Mouse (Mus musculus) myocyte (in vitro differentiated cells): ENCODE measurements around the gene Zfp106. TPM values are rescaled to one million over a fixed set of nuclear protein-coding genes. Genes with fewer than 3 reads are reported as not detected.

ENCODE experiments used
- H3K27me3 ChIP-seq: one replicate; pipeline ENCODE4 v1.6.1; 2011; ENCODE audit not compliant: control insufficient read depth, insufficient read depth, insufficient read length
- H3K36me3 ChIP-seq: one replicate; pipeline ENCODE4 v1.6.1; 2011; ENCODE audit not compliant: control insufficient read depth, insufficient read depth
- H3K4me2 ChIP-seq: one replicate; pipeline ENCODE4 v1.6.1; 2011; ENCODE audit warnings: low read depth, control low read depth
- H3K4me3 ChIP-seq: one replicate; pipeline ENCODE4 v1.5.1; 2011; ENCODE audit warnings: mild to moderate bottlenecking, control low read depth, moderate library complexity
- H3K79me2 ChIP-seq: one replicate; pipeline ENCODE4 v1.6.1; 2011; ENCODE audit not compliant: control insufficient read depth, insufficient read depth
- H3ac ChIP-seq: one replicate; pipeline ENCODE4 v1.6.1; 2011; ENCODE audit not compliant: control insufficient read depth, insufficient read length
- CEBPB ChIP-seq: IDR thresholded peaks from 2 replicates; pipeline ENCODE4 v1.6.1; 2011; ENCODE audit warnings: mild to moderate bottlenecking, moderate library complexity; ENCODE audit not compliant: poor library complexity, insufficient read depth, severe bottlenecking
- E2F4 ChIP-seq: IDR thresholded peaks from one replicate; pipeline ENCODE4 v1.6.1; 2011; ENCODE audit warnings: mild to moderate bottlenecking, control low read depth, moderate library complexity; ENCODE audit not compliant: insufficient read depth
- MAX ChIP-seq: IDR thresholded peaks from one replicate; pipeline ENCODE4 v1.6.1; 2011; ENCODE audit warnings: low read depth, mild to moderate bottlenecking, control low read depth
- MYOD1 ChIP-seq, 3 experiments: IDR thresholded peaks; one replicate each; pipeline ENCODE4 v1.6.1; 2011; ENCODE audit warnings: control low read depth in 2 of 3, low read depth in 2 of 3, mild to moderate bottlenecking in 2 of 3, moderate library complexity in 1 of 3; ENCODE audit not compliant: insufficient read length in 2 of 3, control insufficient read depth in 1 of 3
- MYOG ChIP-seq, 3 experiments: IDR thresholded peaks; one replicate each; pipeline ENCODE4 v1.6.1; 2011; ENCODE audit warnings: control low read depth in 2 of 3, low read depth in 2 of 3, mild to moderate bottlenecking in 2 of 3; ENCODE audit not compliant: insufficient read length in 2 of 3, control insufficient read depth in 1 of 3, insufficient read depth in 1 of 3
- POLR2A ChIP-seq: IDR thresholded peaks from one replicate; pipeline ENCODE4 v1.6.1; 2011; ENCODE audit warnings: low read depth, mild to moderate bottlenecking, control low read depth, moderate library complexity; ENCODE audit not compliant: insufficient read length
- POLR2AphosphoS2 ChIP-seq: IDR thresholded peaks from one replicate; pipeline ENCODE4 v1.6.1; 2011; ENCODE audit warnings: low read depth, control low read depth; ENCODE audit not compliant: insufficient read length
- REST ChIP-seq: IDR thresholded peaks from one replicate; pipeline ENCODE4 v1.6.1; 2011; ENCODE audit warnings: mild to moderate bottlenecking, control low read depth, moderate library complexity; ENCODE audit not compliant: insufficient read depth, insufficient read length
- SRF ChIP-seq: IDR thresholded peaks from one replicate; pipeline ENCODE4 v1.6.1; 2011; ENCODE audit warnings: low read depth; ENCODE audit not compliant: control insufficient read depth, insufficient read length
- TCF12 ChIP-seq: IDR thresholded peaks from one replicate; pipeline ENCODE4 v1.6.1; 2011; ENCODE audit warnings: mild to moderate bottlenecking, control low read depth; ENCODE audit not compliant: poor library complexity, insufficient read depth, severe bottlenecking
- TCF3 ChIP-seq: IDR thresholded peaks from one replicate; pipeline ENCODE4 v1.6.1; 2011; ENCODE audit warnings: low read depth, control low read depth; ENCODE audit not compliant: insufficient read length
- USF1 ChIP-seq: IDR thresholded peaks from one replicate; pipeline ENCODE4 v1.6.1; 2011; ENCODE audit warnings: low read depth, mild to moderate bottlenecking, control low read depth, moderate library complexity
- polyA plus RNA-seq: library from polyadenylated mRNA; unstranded; fragments of >200 nt; fragmentation: generic; extraction: Trizol; gene quantifications from one replicate; pipeline ENCODE4 v1.2.1, GENCODE M21; 2012; ENCODE audit warnings: missing spikeins

Zfp106 gene
- polyA plus RNA-seq, 1 experiment: 94.6 TPM

DNA sequence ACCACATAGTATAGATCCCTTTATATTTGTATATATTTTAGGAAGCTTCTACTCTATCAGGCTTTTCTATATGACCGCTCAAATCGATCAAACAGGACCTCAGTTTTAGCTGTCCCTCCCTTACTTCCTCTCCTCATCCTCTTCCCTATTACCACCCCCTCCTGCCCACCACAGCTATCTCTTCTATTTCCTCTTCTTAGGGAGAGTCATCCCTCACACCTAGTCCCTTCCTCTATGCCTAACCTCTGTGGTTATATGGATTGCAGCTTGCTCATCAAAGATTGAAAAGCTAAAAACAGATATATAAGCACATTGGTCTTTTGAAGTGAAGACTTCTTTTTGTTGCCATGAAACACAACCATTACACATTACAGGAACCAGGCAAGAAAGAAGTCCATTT lies 18.9 kb downstream of the Zfp106 start:
- no peak overlapping the region for H3ac ChIP-seq
- no peaks in the 10 kb centered on the region for H3K27me3 ChIP-seq
- H3K79me2 ChIP-seq: peaks cover 4% of the 10 kb centered on the region
- H3K4me2 ChIP-seq: no peak overlapping the region
- peaks cover 16% of the 10 kb centered on the region for H3K36me3 ChIP-seq
- TF ChIP-seq TCF3: no peak
- TF ChIP-seq USF1: no peak
- no peak for TF ChIP-seq TCF12
- no peak for TF ChIP-seq MAX
- TF ChIP-seq SRF: no peak
- TF ChIP-seq REST: no peak
- TF ChIP-seq MYOD1 (IDR thresholded peaks at IDR 0.05; ENCODE audit: control insufficient read depth in 1 of 3, insufficient read length in 2 of 3, low read depth in 2 of 3): no peak
- TF ChIP-seq CEBPB: no peak
- TF ChIP-seq POLR2AphosphoS2: no peak
- no peak for TF ChIP-seq E2F4
- TF ChIP-seq MYOG (IDR thresholded peaks at IDR 0.05; ENCODE audit: control insufficient read depth in 1 of 3, insufficient read depth in 1 of 3, insufficient read length in 2 of 3, low read depth in 2 of 3): no peak
- no peak for TF ChIP-seq POLR2A
- no peak overlapping the region for H3K4me3 ChIP-seq

GRCm38 (mm10) chr2:120539778-120540208 lies 23.9 kb downstream of the Zfp106 start:
- peak overlapping the region; percentile 22 for H3K4me3 ChIP-seq
- H3K36me3 ChIP-seq: peaks cover 6% of the 10 kb centered on the region
- H3K79me2 ChIP-seq: peaks cover 15% of the 10 kb centered on the region
- peak overlapping the region; percentile 61 for H3K4me2 ChIP-seq
- H3K27me3 ChIP-seq: no peaks in the 10 kb centered on the region
- H3ac ChIP-seq: no peak overlapping the region
- TF ChIP-seq USF1 (no peak), MYOG (IDR thresholded peaks at IDR 0.05; ENCODE audit: control insufficient read depth in 1 of 3, insufficient read depth in 1 of 3, insufficient read length in 2 of 3, low read depth in 2 of 3) (peak; percentile 39 to 83 (median 80)), POLR2A (peak; percentile 78), TCF12 (peak; percentile 25), POLR2AphosphoS2 (peak; percentile 55), MYOD1 (IDR thresholded peaks at IDR 0.05; ENCODE audit: control insufficient read depth in 1 of 3, insufficient read length in 2 of 3, low read depth in 2 of 3) (peak; percentile 37 to 70 (median 41)), MAX (no peak)

- peak overlapping the region; percentile 61 for H3K4me2 ChIP-seq
- H3K27me3 ChIP-seq: no peaks in the 10 kb centered on the region
- H3K79me2 ChIP-seq: peaks cover 14% of the 10 kb centered on the region
- peaks cover 11% of the 10 kb centered on the region for H3K36me3 ChIP-seq
- peak overlapping the region; percentile 22 for H3K4me3 ChIP-seq
- H3ac ChIP-seq: no peak overlapping the region
- no peak for TF ChIP-seq TCF3
- TF ChIP-seq E2F4: no peak
- no peak for TF ChIP-seq USF1
- TF ChIP-seq MYOG (IDR thresholded peaks at IDR 0.05; ENCODE audit: control insufficient read depth in 1 of 3, insufficient read depth in 1 of 3, insufficient read length in 2 of 3, low read depth in 2 of 3): no peak
- no peak for TF ChIP-seq CEBPB
- no peak for TF ChIP-seq TCF12
These were observed 24.3 kb downstream of the Zfp106 start for GRCm38 (mm10) chr2:120539333-120539732.

GRCm38 (mm10) chr2:120531223-120531622 lies 32.4 kb downstream of the Zfp106 start:
- TF ChIP-seq SRF: no peak
- no peak for TF ChIP-seq REST
- TF ChIP-seq POLR2A: no peak
- TF ChIP-seq MYOG (IDR thresholded peaks at IDR 0.05; ENCODE audit: control insufficient read depth in 1 of 3, insufficient read depth in 1 of 3, insufficient read length in 2 of 3, low read depth in 2 of 3): no peak
- no peak for TF ChIP-seq POLR2AphosphoS2
- no peak for TF ChIP-seq USF1
- TF ChIP-seq MAX: no peak
- TF ChIP-seq E2F4: no peak
- TF ChIP-seq TCF12: no peak
- no peak for TF ChIP-seq MYOD1 (IDR thresholded peaks at IDR 0.05; ENCODE audit: control insufficient read depth in 1 of 3, insufficient read length in 2 of 3, low read depth in 2 of 3)
- Histone ChIP-seq H3ac (no peak overlapping the region), H3K4me3 (no peak overlapping the region), H3K36me3 (peaks cover 57% of the 10 kb centered on the region), H3K79me2 (peaks cover 19% of the 10 kb centered on the region), H3K27me3 (no peaks in the 10 kb centered on the region), H3K4me2 (no peak overlapping the region)

- peaks cover 16% of the 10 kb centered on the region for H3K79me2 ChIP-seq
- no peak overlapping the region for H3ac ChIP-seq
- H3K36me3 ChIP-seq: peaks cover 65% of the 10 kb centered on the region
- no peak overlapping the region for H3K4me2 ChIP-seq
- TF ChIP-seq E2F4: no peak
- no peak for TF ChIP-seq MYOG (IDR thresholded peaks at IDR 0.05; ENCODE audit: control insufficient read depth in 1 of 3, insufficient read depth in 1 of 3, insufficient read length in 2 of 3, low read depth in 2 of 3)
- H3K4me3 ChIP-seq: no peak overlapping the region
- no peaks in the 10 kb centered on the region for H3K27me3 ChIP-seq
These were observed 34.1 kb downstream of the Zfp106 start for GRCm38 (mm10) chr2:120529531-120529930.
